Mouse (Mus musculus) naive thymus-derived CD4-positive, alpha-beta T cell, adult 2 months (primary cell): ENCODE data around the gene Nat8.
"Not testable (repeated sequence)": the region's sequence is repeated elsewhere in the genome, so short reads cannot be mapped to it uniquely, and the experiment has no call there.

Experiments
- DNase-seq: peaks from one replicate; pipeline ENCODE4 v3.0.0-alpha.2; 2011; ENCODE audit warnings: low read depth

Nat8 gene

DNA sequence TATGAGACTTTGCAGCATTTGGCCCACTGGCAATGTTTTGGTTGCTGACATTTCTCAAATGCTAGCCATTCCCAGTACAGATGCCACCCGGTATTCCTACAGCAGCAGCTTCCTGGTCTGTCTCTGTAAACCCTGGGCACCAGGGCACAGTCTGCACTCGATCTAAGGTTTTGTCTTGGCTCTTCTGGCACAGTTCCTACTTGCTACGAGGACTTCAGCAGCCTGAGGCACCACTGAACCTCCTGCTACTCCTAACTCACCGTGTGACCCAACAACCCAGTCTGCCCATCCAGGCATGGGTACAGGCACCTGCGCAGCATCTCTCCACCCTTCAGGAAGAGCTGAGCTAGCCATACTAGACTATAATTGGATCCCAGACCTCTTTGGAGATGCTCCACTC, 4.2 kb upstream of the Nat8 start:
- not testable (repeated sequence) for DNase-seq

DNA sequence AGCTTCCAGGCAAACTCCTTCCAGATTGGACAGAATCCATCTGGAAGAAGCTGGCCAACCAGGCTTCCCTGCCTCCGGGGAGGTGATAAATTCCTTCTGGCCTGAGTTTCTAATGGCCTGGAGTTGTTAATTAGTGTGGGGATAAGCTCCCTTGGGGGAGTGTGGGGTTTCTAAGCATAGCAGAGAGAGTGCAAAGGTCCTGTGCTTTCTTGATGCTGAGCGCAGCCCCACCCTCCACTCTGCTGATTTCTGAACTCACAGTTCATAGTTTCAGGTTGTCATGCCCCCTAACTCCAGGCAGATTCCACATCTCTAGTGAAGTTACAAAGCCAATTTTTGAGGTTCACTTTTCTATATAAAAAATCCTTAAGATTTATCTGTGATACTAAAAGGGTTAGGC, 3.2 kb upstream of the Nat8 start:
- not testable (repeated sequence) for DNase-seq

DNA sequence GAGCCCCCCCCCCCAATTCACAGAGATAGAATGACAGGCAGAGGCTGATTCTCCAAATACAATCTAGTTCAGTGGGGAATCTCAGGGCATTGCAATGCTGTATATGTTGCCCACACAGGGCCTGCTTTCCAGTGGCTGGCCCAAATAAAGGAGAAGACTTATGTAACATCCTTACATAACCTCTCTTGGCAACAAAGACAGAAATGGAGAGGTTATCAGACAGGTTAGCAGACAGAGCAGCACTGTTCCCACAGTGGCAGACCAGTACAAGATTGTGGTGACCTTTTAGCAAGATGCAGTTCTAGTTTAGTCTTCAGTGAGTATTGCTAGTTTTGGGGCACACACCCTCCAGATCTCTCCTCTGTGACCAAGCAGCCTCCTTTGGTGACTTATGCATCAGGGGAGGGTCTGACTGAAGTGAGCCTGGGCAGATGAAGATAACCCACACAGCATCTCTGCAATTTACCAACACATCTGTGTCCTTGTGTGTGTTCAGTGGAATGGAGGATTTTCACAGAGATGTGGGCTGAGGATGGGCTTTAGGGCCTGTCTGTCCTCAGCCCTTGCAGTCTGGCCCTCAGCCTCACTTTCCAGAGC, 2.7 kb upstream of the Nat8 start:
- DNase-seq = not testable (repeated sequence)

DNA sequence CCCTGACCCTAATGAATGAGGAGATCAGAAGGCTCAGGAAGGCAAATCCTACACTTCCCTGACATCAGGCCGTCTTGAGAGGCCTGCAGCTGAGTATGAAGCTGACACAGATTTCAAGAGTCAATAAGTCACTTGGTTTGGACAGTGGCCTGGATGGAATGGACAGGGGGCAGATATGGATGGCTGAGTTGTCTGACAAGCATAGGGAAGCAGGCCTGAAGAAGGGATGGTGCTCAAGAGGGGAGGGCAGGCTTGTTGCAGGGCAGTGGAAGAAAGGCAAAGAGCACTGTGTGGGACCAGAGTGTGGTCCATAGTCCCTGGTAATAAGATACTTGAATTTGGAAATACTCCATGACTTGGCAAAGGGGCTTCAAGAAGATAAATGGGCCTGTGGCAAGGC, 2.4 kb downstream of the Nat8 start:
- no peak for DNase-seq

DNA sequence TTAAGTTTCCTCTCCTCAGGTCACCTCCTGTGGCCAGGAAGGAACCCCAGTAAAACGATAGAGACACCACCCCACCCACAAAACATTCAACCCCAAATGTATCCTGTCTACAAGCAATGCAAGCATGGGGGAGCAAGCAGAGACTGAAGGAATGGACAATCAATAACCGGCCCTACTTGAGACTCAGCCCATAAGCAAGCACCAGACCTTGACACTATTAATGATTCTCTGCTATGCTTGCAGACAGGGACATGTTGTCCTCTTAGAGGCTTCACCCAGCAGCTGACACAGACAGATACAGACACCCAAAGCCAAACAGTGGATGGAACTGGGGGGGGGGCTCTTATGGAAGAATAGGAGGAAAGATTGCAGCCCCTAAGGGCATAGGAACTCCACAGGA, 6.0 kb downstream of the Nat8 start:
- no peak for DNase-seq

DNA sequence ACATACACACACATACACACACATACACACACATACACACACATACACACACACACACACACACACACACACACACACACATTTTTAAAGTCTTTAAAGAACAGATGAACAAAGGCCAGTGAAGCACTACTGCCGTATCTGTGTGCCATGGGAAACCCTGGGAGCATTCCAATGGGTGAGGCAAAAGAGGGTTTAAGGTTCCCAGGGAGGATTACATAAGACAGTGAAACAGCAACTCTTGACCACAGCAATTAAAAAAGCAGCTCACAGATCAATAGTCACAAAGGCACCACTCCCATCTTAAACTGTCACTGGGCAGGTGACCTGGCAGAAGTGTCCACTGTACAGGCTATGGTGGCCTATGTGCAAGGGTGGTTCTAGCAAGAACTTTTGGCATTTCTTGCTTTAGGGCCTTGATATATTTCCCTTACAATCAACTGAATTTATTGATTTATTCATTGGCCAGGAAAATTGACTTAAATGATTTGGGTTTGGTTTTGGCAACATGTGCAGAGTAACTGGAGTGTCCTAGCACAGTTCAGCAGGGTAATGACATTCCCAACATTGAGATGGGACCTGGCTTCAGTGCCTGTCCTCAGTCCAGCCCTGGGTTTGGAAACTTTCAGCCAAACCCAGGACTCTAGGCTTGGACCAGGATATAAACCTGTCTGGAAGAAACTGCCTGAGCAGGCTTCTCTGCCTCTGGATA, 8.3 kb downstream of the Nat8 start:
- no peak for DNase-seq

DNA sequence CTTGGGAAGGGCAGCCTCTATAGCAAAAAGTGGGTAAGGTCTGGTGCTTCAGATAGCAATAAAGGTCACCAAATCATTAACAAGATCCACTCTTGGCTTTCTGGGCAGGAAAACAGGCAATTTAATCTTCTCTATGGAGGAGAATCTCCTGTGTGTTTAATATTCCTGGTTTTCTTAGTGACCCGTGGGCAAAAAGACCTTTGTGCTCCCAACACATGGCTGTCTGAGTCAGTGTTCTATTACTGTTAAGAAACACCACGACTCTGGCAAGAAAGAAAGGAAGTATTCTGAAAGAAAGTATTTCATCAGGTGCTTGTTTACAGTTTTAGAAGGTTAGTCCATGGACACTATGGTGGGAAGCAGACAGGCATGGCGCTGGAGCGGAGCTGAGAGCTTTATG, 9.6 kb downstream of the Nat8 start:
- DNase-seq = no peak

DNA sequence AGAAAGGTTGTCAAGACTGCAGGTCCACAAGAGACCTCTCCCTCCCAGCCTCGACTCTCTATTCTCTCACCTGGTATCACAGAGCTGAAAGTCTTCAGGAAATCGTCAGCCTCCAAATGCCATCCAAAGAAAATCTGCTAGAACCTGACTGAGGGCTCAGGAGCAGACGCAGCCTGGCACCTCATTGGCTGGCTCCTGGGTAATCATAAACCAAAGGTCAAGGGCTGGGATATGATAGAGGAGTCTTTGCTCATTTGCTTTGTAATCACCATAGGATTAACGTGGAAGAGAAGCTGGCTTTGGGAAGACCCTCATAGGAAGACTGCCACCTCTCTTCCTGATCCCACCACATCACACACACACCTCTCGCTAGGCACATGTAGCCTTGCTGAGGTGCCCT, 11.0 kb downstream of the Nat8 start, which contains the start of the genes Nat8f6 and Nat8f5:
Gene Nat8f6, minus strand, starts transcription at position 118 of the 400 bp plus-strand sequence.
Gene Nat8f5, minus strand, starts transcription at position 136 of the 400 bp plus-strand sequence.
- DNase-seq = no peak

DNA sequence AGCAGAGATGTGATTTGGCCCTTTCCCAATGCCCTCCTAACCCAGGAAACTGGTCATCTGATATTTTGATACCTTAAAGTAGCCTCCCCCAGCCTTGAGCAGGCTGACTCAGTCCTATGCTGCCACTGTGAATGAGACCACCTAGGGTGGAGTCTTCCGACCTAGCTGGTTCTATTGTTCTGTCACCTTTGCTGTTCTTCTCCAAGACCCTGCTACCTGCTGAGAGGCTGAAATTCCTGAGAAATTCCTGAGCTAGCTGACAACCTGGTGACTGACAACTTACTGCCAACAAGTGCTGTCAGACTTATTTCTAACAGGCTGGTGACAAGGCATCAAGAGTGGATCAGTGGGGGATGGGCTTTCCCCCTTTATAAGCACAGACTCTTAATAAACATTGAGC, 13.5 kb downstream of the Nat8 start:
- no peak for DNase-seq

DNA sequence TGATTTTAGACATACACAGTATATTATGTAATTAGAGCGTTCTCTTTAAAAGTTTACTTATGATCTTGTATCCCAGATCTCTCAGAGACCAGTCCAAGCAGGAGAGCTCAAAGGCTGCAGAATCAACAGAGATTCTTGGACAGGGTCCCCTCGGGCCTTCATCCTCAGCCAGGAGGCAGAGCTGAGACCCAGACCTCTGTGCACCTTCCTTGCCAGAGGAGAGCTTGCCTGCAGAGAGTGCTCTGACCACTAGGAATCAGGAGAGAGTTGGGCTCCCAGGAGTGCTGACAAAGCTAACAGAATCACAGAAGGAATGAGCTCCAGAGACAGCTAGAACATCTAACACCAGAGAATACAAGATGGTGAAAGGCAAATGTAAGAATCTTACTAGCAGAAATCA, 18.5 kb downstream of the Nat8 start:
- DNase-seq = no peak

DNA sequence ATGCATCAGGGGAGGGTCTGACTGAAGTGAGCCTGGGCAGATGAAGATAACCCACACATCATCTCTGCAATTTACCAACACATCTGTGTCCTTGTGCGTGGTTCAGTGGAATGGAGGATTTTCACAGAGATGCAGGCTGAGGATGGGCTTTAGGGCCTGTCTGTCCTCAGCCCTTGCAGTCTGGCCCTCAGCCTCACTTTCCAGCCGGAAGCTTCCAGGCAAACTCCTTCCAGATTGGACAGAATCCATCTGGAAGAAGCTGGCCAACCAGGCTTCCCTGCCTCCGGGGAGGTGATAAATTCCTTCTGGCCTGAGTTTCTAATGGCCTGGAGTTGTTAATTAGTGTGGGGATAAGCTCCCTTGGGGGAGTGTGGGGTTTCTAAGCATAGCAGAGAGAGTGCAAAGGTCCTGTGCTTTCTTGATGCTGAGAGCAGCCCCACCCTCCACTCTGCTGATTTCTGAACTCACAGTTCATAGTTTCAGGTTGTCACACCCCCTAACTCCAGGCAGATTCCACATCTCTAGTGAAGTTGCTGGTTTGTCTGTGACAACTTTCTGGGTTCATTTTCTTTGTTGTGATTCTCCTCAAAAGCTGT, 20.8 kb downstream of the Nat8 start:
- not testable (repeated sequence) for DNase-seq

DNA sequence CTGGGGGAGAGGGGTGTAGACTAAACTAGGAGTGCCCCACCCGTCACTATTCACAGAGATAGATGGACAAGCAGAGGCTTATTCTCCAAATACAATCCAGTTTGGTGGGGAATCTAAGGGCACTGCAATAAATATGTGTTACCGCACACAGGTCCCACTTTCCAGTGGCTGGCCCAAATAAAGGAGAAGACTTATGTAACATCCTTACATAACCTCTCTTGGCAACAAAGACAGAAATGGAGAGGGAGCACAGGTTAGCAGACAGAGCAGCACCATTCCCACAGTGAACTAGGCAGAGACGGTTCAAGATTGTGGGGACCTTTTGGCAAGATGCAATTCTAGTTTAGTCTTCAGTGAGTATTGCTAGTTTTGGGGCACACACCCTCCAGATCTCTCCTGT, 21.4 kb downstream of the Nat8 start:
- not testable (repeated sequence) for DNase-seq

DNA sequence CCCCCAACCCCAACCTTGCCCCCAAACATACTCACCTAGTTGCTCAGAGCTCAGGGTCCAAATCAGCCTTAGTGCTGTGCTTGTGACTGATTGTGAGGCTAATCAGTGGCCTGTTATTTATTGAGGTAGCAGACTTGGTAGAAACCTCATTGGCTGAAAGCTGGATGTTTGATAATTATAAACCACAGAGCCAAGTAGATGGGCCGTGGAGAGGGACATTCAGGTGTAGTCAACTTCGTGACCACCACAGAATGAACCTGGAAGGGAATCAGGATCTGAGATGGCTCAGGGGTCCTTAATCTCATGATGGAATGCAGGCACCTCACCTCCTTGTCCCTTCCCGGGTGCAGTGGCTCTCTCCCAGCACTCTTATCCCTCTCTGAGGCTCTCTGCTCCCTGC, 22.1 kb downstream of the Nat8 start:
- not testable (repeated sequence) for DNase-seq

DNA sequence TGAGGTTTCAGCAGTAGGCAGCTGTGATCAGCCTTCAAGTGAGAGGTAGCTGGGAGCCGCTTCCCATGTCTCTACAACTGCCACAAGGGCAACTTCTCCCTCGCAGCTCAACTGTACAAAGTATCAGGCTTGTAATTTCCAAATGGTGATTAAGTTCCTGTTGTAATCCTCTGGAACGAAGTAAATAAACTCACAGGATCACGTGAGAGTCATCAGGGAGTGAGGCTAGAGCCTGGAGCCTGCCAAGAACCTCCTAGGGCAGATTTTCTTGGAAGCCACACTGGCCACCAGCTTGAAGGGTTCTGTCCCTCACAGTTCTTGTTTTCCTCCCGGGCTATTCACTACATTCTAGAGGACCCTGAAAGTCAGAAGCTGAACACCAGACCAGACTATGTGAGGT, 28.7 kb downstream of the Nat8 start:
- not testable (repeated sequence) for DNase-seq
